Mouse (Mus musculus) testis, adult 10 weeks (tissue): Measurements from ENCODE around the gene Hdx. TPM values are rescaled to one million over a fixed set of nuclear protein-coding genes. Genes with fewer than 3 reads are reported as not detected.

Experiments used
- polyA plus RNA-seq: library from polyadenylated mRNA; stranded (reverse); fragments of 350-450 nt; fragmentation: Illumina TruSeq; extraction: RNeasy Lipid Tissue Mini Kit (QIAGEN cat#74804); gene quantifications from one replicate; pipeline ENCODE4 v1.2.3, GENCODE M21; 2014; ENCODE audit warnings: low read depth, low replicate concordance

The Hdx gene
- 0.71 TPM for polyA plus RNA-seq

DNA sequence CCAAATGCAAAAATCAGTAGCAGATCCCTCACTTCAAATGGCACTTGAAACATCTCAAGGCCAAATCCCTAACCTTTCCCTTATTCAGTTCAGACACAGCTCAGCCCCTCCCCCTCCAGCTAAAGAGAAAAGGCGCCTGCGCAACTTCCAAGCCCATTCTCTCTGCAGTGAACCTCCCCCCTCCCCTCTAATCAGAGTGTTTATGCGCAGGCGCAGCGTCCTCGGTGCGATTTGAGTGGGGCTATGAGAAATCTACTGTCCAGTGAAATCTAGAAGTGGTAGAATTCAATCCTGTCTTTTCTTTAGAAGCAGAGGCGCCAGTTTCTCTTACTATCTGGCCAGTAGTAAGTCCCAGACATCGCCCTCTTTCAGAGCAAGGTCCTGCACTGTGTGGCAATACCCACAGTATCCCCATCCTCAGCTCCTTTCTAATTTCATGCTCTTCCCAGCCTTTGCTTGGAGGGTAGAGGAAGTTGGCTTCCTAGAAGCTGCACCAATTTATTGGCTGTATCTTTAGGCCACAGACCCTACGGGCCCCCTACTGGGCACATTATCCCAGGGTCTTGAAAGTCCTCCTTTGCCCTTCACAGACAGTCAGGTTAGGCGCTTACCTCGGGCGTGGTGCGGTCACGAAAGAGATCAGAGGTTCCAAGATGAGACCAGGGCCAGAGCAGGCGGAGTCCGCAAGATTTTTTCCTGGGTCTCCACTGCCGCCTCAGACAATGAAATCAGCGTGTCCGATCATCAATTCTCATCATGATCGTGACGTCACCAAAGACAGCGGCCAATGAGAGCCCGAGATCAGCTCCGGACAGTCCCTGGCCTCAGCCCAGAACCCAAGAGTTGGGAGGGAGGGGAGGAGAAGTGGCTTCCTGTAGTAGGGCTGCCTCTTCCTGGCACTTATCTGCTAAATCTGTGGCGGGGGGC, at the start of gene Hdx:
Gene Hdx, minus strand, starts transcription at position 724 of the 927 bp plus-strand sequence.

DNA sequence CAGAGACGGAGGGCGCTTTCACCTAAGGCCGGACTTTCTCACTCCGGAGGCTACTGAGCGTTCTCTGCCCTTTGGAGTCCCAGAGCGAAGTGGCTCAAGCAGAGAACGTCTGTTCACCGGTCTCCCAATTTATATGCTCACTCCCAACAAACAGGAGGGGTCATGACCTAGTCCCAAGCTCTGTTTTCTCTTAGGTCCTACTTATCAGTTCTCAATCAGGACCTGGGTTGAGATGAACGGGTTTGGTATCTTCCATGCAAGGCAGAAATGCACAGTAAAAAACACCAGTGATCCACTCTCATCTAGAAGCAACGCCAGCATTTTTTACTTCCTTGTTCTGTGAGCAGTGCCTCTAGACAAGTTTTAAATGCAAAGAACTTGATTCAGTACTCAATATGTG, 159.0 kb downstream of the Hdx start, which contains the start of gene Rps6ka6:
Gene Rps6ka6, minus strand, starts transcription at position 101 of the 400 bp plus-strand sequence.

Other genes with a start within 250 kb of the Hdx start
- gene Rps6ka6, start 159.1 kb downstream of the Hdx start, polyA plus RNA-seq = 48.9 TPM
- 26.9 TPM for gene Gm45194, start 194.3 kb upstream of the Hdx start, polyA plus RNA-seq